Mouse (Mus musculus) lung, embryonic 16.5 days (tissue): ENCODE data around the gene Spdya. TPM values are rescaled to one million over a fixed set of nuclear protein-coding genes. Genes with fewer than 3 reads are reported as not detected.
A peak's percentile ranks its signal among the peaks of the same experiment; 100 is the strongest.
"Not testable (repeated sequence)": the region's sequence is repeated elsewhere in the genome, so short reads cannot be mapped to it uniquely, and the experiment has no call there.

Experiments used
- ATAC-seq: fragments of 200-750 bp; cut with Nextera tagmentation; 2 replicates; pipeline ENCODE4 v1.8.0; 2017; ENCODE audit warnings: low read depth, mild to moderate bottlenecking, moderate library complexity
- H3K27ac ChIP-seq: fragments of 300-500 bp; sonication (generic); 2 replicates; pipeline ENCODE4 v1.5.1; 2014; ENCODE audit warnings: mild to moderate bottlenecking, control low read depth, low read length
- H3K27me3 ChIP-seq: fragments of 300-500 bp; sonication (generic); 2 replicates; pipeline ENCODE4 v1.6.1; 2014; ENCODE audit warnings: low read depth, low read length, mixed read lengths; ENCODE audit not compliant: control insufficient read depth, insufficient read depth
- H3K36me3 ChIP-seq: fragments of 300-500 bp; sonication (generic); 2 replicates; pipeline ENCODE4 v1.6.1; 2014; ENCODE audit warnings: low read length; ENCODE audit not compliant: control insufficient read depth, insufficient read depth
- H3K4me1 ChIP-seq: fragments of 300-500 bp; sonication (generic); replicated peaks from 2 replicates; pipeline ENCODE4 v1.6.1; 2014; ENCODE audit warnings: low read length, mixed read lengths; ENCODE audit not compliant: control insufficient read depth, insufficient read depth
- H3K4me2 ChIP-seq: fragments of 300-500 bp; sonication (generic); 2 replicates; pipeline ENCODE4 v1.6.1; 2014; ENCODE audit warnings: low read depth, low read length, control low read depth
- H3K4me3 ChIP-seq: fragments of 300-500 bp; sonication (generic); 2 replicates; pipeline ENCODE4 v1.5.1; 2014; ENCODE audit warnings: mild to moderate bottlenecking, low read length, control low read depth
- H3K9ac ChIP-seq: fragments of 300-500 bp; sonication (generic); 2 replicates; pipeline ENCODE4 v1.6.1; 2014; ENCODE audit warnings: low read length, control low read depth
- H3K9me3 ChIP-seq: fragments of 300-500 bp; sonication (generic); 2 replicates; pipeline ENCODE4 v1.6.1; 2016; ENCODE audit warnings: low read length; ENCODE audit not compliant: control insufficient read depth
- WGBS: fragments of 180-500 bp; shearing (Covaris S2); extraction: QIAGEN DNeasy Blood & Tissue Kit; methylation state at CpG from one replicate; pipeline ENCODE4 v1.1.7; 2014; 5-methylcytosine and 5-hydroxymethylcytosine counted together
- polyA plus RNA-seq: library from polyadenylated mRNA; unstranded; fragments of >200 nt; fragmentation: Nextera tagmentation; extraction: Ambion mirVana; gene quantifications from 2 replicates; pipeline ENCODE4 v1.2.1, GENCODE M21; 2015

Gene Spdya
- 0.82 and 0.89 TPM in 2 replicates for polyA plus RNA-seq

- peaks cover 9% of the 10 kb centered on the region for H3K4me1 ChIP-seq
- H3K9me3 ChIP-seq, result no peaks in the 10 kb centered on the region
- no peaks in the 10 kb centered on the region for H3K36me3 ChIP-seq
- 0% methylated on average over 73 of the region's 78 CpGs for WGBS
- peak within 1 kb of the TSS; percentile 100 for H3K4me2 ChIP-seq
- H3K27ac ChIP-seq, result no peak within 1 kb of the TSS
- H3K27me3 ChIP-seq, result peaks cover 9% of the 10 kb centered on the region
- peak; percentile 98 for ATAC-seq
- H3K4me3 ChIP-seq, result peak within 1 kb of the TSS; percentile 75
- H3K9ac ChIP-seq, result peak within 1 kb of the TSS; percentile 81
Measured at GRCm38 (mm10) chr17:71551757-71552451, at the start of gene Spdya. Gene Spdya (plus strand): TSS chr17:71552061.

GRCm38 (mm10) chr17:71506832-71507231 is 45.0 kb upstream of the Spdya start:
- H3K27ac ChIP-seq, result no peak overlapping the region
- H3K36me3 ChIP-seq, result peaks cover 44% of the 10 kb centered on the region
- no peak overlapping the region for H3K4me3 ChIP-seq
- ATAC-seq, result no peak
- no peaks in the 10 kb centered on the region for H3K9me3 ChIP-seq
- H3K4me2 ChIP-seq, result no peak overlapping the region
- H3K27me3 ChIP-seq, result no peaks in the 10 kb centered on the region
- 85% methylated on average over 8 of the region's 8 CpGs for WGBS
- no peaks in the 10 kb centered on the region for H3K4me1 ChIP-seq
- no peak overlapping the region for H3K9ac ChIP-seq

DNA sequence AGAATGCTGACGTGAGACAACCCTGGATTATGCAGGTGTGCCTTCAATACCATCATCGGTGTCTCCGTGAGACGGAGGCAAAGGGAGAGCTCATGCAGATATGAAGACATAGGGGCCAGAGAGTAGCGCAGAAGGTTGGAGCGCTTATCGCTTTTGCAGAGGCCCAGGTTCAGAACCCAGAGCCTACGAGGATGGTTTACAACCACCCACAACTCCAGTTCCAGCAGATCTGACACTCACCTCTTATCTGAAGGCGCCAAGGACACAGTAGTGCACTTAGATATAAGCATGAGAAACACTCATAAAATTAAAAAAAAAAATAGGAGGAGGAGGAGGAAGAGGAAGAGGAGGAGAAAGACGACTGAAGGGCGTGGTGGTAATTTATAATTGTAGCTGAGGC is 41.6 kb upstream of the Spdya start:
- Histone ChIP-seq H3K4me1 (no peaks in the 10 kb centered on the region), H3K9ac (no peak overlapping the region), H3K36me3 (peaks cover 38% of the 10 kb centered on the region), H3K4me2 (no peak overlapping the region), H3K27ac (no peak overlapping the region), H3K27me3 (no peaks in the 10 kb centered on the region), H3K4me3 (no peak overlapping the region), H3K9me3 (no peaks in the 10 kb centered on the region)
- WGBS, result 94% methylated on average over 11 of the region's 11 CpGs
- ATAC-seq, result no peak

GRCm38 (mm10) chr17:71526302-71526708 is 25.6 kb upstream of the Spdya start:
- peak overlapping the region; percentile 65 for H3K4me2 ChIP-seq
- H3K27me3 ChIP-seq, result no peaks in the 10 kb centered on the region
- H3K36me3 ChIP-seq, result peaks cover 6% of the 10 kb centered on the region; the same call in 1 of the 2 replicates
- H3K4me3 ChIP-seq, result peak overlapping the region; percentile 87
- H3K27ac ChIP-seq, result peak overlapping the region; percentile 94
- under 1% methylated on average over 13 of the region's 13 CpGs for WGBS
- no peaks in the 10 kb centered on the region for H3K9me3 ChIP-seq
- ATAC-seq, result peak; percentile 32
- peaks cover 12% of the 10 kb centered on the region for H3K4me1 ChIP-seq
- peak overlapping the region; percentile 72 for H3K9ac ChIP-seq

GRCm38 (mm10) chr17:71526711-71527564 is 24.9 kb upstream of the Spdya start, which contains the start of gene Ndc80:
Gene Ndc80 (minus strand): TSS chr17:71526857.
- H3K9ac ChIP-seq, result peak within 1 kb of the TSS; percentile 72
- no peaks in the 10 kb centered on the region for H3K9me3 ChIP-seq
- under 1% methylated on average over 66 of the region's 66 CpGs for WGBS
- H3K36me3 ChIP-seq, result peaks cover 6% of the 10 kb centered on the region; the same call in 1 of the 2 replicates
- peak within 1 kb of the TSS; percentile 94 for H3K27ac ChIP-seq
- peaks cover 12% of the 10 kb centered on the region for H3K4me1 ChIP-seq
- ATAC-seq, result peak; percentile 99
- H3K4me3 ChIP-seq, result peak within 1 kb of the TSS; percentile 87
- peak within 1 kb of the TSS; percentile 65 for H3K4me2 ChIP-seq
- H3K27me3 ChIP-seq, result no peaks in the 10 kb centered on the region

DNA sequence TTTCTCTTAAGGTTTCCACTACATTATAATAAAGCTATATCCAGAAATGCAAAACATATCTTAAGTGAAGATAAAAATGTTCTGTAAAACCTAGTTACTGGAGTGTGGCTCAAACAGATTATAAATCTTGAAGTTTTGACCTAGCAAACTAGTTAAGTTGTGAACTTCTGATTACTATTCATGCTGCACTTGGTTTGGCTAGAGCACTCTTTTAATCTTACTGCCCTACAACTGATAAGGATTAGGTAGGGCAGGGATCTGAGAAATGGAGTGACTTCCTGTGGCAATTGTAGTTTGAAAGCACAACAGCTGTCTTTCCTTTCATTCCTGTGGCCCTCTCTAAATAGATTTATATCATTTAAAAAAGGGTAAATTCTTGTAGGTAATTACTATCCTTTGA is 23.8 kb upstream of the Spdya start:
- no peaks in the 10 kb centered on the region for H3K9me3 ChIP-seq
- H3K4me1 ChIP-seq, result peaks cover 12% of the 10 kb centered on the region
- no peak overlapping the region for H3K4me3 ChIP-seq
- no peak overlapping the region for H3K9ac ChIP-seq
- H3K27ac ChIP-seq, result no peak overlapping the region
- no peak for ATAC-seq
- no peaks in the 10 kb centered on the region for H3K27me3 ChIP-seq
- H3K4me2 ChIP-seq, result no peak overlapping the region
- no peaks in the 10 kb centered on the region for H3K36me3 ChIP-seq

- not testable (repeated sequence) for H3K4me2 ChIP-seq, H3K36me3 ChIP-seq, H3K27ac ChIP-seq, H3K9ac ChIP-seq, H3K27me3 ChIP-seq, H3K4me1 ChIP-seq, ATAC-seq, H3K4me3 ChIP-seq, H3K9me3 ChIP-seq
- 50% methylated on average over 1 of the region's 1 CpGs for WGBS
Measured at GRCm38 (mm10) chr17:71535595-71535994, 16.3 kb upstream of the Spdya start.

GRCm38 (mm10) chr17:71537164-71537563 is 14.7 kb upstream of the Spdya start:
- ATAC-seq, result no peak
- 80% methylated on average over 3 of the region's 3 CpGs for WGBS
- Histone ChIP-seq H3K27me3 (no peaks in the 10 kb centered on the region), H3K9ac (no peak overlapping the region), H3K9me3 (no peaks in the 10 kb centered on the region), H3K4me2 (no peak overlapping the region), H3K27ac (no peak overlapping the region), H3K4me3 (no peak overlapping the region), H3K36me3 (no peaks in the 10 kb centered on the region), H3K4me1 (no peaks in the 10 kb centered on the region)

DNA sequence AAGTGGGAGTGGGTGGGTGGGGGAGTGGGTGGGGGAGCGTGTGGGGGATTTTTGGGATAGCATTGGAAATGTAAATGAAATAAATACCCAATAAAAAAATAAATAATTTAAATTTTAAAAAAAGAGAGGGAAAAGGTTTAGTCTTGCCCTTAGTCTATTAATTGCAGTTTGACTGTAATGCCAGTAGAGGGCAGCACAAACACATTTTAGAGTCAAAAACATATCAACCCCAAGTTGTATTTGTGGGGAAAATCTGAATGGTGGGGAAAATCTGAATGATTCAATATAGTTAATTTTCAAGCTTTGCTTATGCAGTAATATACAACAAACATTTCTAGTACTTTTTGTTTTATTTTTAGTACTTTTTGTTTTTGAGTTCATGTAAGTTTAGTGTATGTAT is 3.3 kb upstream of the Spdya start:
- H3K27me3 ChIP-seq, result peaks cover 7% of the 10 kb centered on the region
- H3K4me2 ChIP-seq, result no peak overlapping the region
- no peak overlapping the region for H3K4me3 ChIP-seq
- H3K27ac ChIP-seq, result no peak overlapping the region
- ATAC-seq, result no peak
- no peaks in the 10 kb centered on the region for H3K9me3 ChIP-seq
- H3K9ac ChIP-seq, result no peak overlapping the region
- no peaks in the 10 kb centered on the region for H3K36me3 ChIP-seq
- WGBS, result 0% methylated on average over 1 of the region's 1 CpGs
- H3K4me1 ChIP-seq, result peaks cover 9% of the 10 kb centered on the region
